Mouse (Mus musculus): ENCODE measurements around the gene Gcnt2. TPM values are rescaled to one million over a fixed set of nuclear protein-coding genes. Genes with fewer than 3 reads are reported as not detected.

Gene Gcnt2
- polyA plus RNA-seq, 1 experiment from 2014 or later, result 5.1 TPM

GRCm38 (mm10) chr13:40909060-40909459, 49.5 kb downstream of the Gcnt2 start:
- 84% methylated on average over 8 of the region's 8 CpGs for WGBS
- no peak overlapping the region for H3K4me2 ChIP-seq (ENCODE audit: low read length)
- ATAC-seq, result no peak

GRCm38 (mm10) chr13:40910047-40910446, 50.5 kb downstream of the Gcnt2 start:
- no peak overlapping the region for H3K4me2 ChIP-seq (ENCODE audit: low read length)
- H3K36me3 ChIP-seq (ENCODE audit: control insufficient read depth, insufficient read depth), result no peaks in the 10 kb centered on the region
- no peaks in the 10 kb centered on the region for H3K9me3 ChIP-seq (ENCODE audit: control insufficient read depth, low read length)
- no peaks in the 10 kb centered on the region for H3K4me1 ChIP-seq (replicated peaks; ENCODE audit: control insufficient read depth, insufficient read depth, low read length)
- no peak overlapping the region for H3K27ac ChIP-seq (ENCODE audit: low read length)
- no peak overlapping the region for H3K9ac ChIP-seq (replicated peaks; ENCODE audit: low read depth, low read length)
- WGBS, result 92% methylated on average over 6 of the region's 6 CpGs
- no peak for ATAC-seq
- no peaks in the 10 kb centered on the region for H3K27me3 ChIP-seq (replicated peaks; ENCODE audit: control insufficient read depth, insufficient read depth, low read length)
- no peak overlapping the region for H3K4me3 ChIP-seq (replicated peaks; ENCODE audit: low read length)

More at GRCm38 (mm10) chr13:40909060-40909459, 49.5 kb downstream of the Gcnt2 start:
- H3K9ac ChIP-seq (replicated peaks; ENCODE audit: low read depth, low read length), result no peak overlapping the region
- H3K9me3 ChIP-seq (ENCODE audit: control insufficient read depth, low read length), result no peaks in the 10 kb centered on the region
- no peak overlapping the region for H3K4me3 ChIP-seq (replicated peaks; ENCODE audit: low read length)
- H3K27ac ChIP-seq (ENCODE audit: low read length), result no peak overlapping the region
- H3K4me1 ChIP-seq (replicated peaks; ENCODE audit: control insufficient read depth, insufficient read depth, low read length), result no peaks in the 10 kb centered on the region
- no peaks in the 10 kb centered on the region for H3K36me3 ChIP-seq (ENCODE audit: control insufficient read depth, insufficient read depth)
- H3K27me3 ChIP-seq (replicated peaks; ENCODE audit: control insufficient read depth, insufficient read depth, low read length), result no peaks in the 10 kb centered on the region

DNA sequence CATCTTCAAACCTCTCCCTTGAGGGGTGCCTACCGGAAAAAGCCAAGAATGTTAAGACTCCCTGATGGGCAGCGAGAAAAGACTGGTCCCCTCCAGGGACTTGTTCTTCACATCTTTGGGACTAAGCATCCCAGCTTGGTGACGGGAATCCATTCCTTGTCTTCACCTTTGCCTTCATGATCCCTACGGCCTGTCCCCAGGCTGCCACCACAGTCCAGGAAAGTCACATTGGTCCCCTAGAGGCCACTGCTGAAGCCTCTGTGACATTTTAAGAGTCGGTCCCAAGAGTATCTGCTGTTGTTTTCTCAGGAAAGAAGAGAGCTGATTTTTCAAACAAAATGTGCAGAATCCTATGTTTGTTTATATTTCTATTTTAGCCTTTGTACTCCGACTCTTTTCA, 52.4 kb downstream of the Gcnt2 start:
- peaks cover 7% of the 10 kb centered on the region for H3K4me1 ChIP-seq (replicated peaks; ENCODE audit: control insufficient read depth, insufficient read depth, low read length)
- no peak overlapping the region for H3K4me3 ChIP-seq (replicated peaks; ENCODE audit: low read length)
- no peak overlapping the region for H3K27ac ChIP-seq (ENCODE audit: low read length)
- no peak for ATAC-seq
- H3K9ac ChIP-seq (replicated peaks; ENCODE audit: low read depth, low read length), result no peak overlapping the region
- 92% methylated on average over 6 of the region's 6 CpGs for WGBS
- H3K9me3 ChIP-seq (ENCODE audit: control insufficient read depth, low read length), result no peaks in the 10 kb centered on the region
- H3K27me3 ChIP-seq (replicated peaks; ENCODE audit: control insufficient read depth, insufficient read depth, low read length), result no peaks in the 10 kb centered on the region
- H3K4me2 ChIP-seq (ENCODE audit: low read length), result no peak overlapping the region
- H3K36me3 ChIP-seq (ENCODE audit: control insufficient read depth, insufficient read depth), result no peaks in the 10 kb centered on the region

DNA sequence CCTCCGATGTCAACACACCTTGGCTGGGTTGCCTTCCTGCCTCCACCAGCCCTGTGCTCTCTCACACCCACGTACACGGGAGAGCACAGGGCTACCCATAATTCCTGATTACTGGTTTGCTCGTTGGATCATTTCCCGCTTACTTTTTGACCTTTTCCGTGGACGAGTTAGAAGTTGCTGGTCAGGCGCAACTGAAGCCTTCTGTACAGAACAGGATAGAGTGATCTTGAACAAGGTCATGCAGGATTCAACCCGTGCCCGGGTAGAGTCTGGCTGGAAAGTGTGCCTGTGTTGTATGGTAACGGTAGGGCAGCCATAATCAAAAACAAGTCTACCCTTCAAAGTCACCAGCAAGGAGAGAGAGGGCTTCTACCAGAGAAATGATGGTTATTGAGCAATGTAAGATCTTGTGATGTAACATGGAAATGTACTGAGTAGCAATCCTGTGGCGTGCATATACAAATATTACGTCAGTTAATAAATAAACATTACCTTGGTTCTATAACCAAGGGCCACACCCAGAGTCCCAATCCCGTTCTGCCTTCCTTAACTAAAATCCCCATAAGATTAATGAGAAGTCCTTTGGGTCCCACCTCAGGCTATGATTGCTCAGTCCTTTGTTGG, 54.0 kb downstream of the Gcnt2 start:
- Histone ChIP-seq H3K4me3 (replicated peaks; ENCODE audit: low read length) (no peak overlapping the region), H3K9ac (replicated peaks; ENCODE audit: low read depth, low read length) (no peak overlapping the region), H3K9me3 (ENCODE audit: control insufficient read depth, low read length) (no peaks in the 10 kb centered on the region), H3K4me2 (ENCODE audit: low read length) (no peak overlapping the region), H3K27ac (ENCODE audit: low read length) (no peak overlapping the region), H3K27me3 (replicated peaks; ENCODE audit: control insufficient read depth, insufficient read depth, low read length) (no peaks in the 10 kb centered on the region), H3K36me3 (ENCODE audit: control insufficient read depth, insufficient read depth) (no peaks in the 10 kb centered on the region), H3K4me1 (replicated peaks; ENCODE audit: control insufficient read depth, insufficient read depth, low read length) (peaks cover 17% of the 10 kb centered on the region)
- WGBS, result 92% methylated on average over 14 of the region's 14 CpGs
- no peak for ATAC-seq

DNA sequence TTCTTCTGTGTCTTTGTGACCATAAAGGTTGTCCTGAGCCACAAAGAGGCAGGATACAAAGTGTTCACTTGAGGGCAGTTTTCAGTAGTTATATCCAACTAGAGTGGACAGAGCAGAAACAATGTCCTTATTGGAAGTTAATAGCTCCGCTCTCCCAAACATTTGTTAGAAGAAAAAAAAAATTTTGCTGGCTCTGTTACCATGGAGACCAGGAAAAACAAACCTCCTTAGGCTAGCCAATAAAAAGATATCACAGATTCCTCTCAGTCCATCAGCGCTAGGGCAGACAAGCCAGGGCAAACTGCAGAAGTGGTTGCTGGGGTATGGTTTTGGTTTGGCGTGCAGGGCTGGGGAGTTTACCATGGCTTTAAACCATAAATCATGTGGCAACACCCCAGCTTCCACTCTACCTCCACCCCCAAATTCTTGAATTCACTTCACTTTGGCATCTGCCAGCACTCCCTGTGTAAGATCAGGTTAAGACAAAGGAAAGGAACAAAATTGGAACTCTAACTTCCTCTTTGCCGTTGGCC, 54.6 kb downstream of the Gcnt2 start:
- no peaks in the 10 kb centered on the region for H3K9me3 ChIP-seq (ENCODE audit: control insufficient read depth, low read length)
- WGBS, result 82% methylated on average over 4 of the region's 4 CpGs
- H3K9ac ChIP-seq (replicated peaks; ENCODE audit: low read depth, low read length), result no peak overlapping the region
- H3K4me2 ChIP-seq (ENCODE audit: low read length), result no peak overlapping the region
- H3K4me3 ChIP-seq (replicated peaks; ENCODE audit: low read length), result no peak overlapping the region
- ATAC-seq, result no peak
- no peak overlapping the region for H3K27ac ChIP-seq (ENCODE audit: low read length)
- peaks cover 17% of the 10 kb centered on the region for H3K4me1 ChIP-seq (replicated peaks; ENCODE audit: control insufficient read depth, insufficient read depth, low read length)
- no peaks in the 10 kb centered on the region for H3K36me3 ChIP-seq (ENCODE audit: control insufficient read depth, insufficient read depth)
- no peaks in the 10 kb centered on the region for H3K27me3 ChIP-seq (replicated peaks; ENCODE audit: control insufficient read depth, insufficient read depth, low read length)

- WGBS, result 7% methylated on average over 21 of the region's 21 CpGs
- ATAC-seq, result no peak
- H3K9me3 ChIP-seq (ENCODE audit: control insufficient read depth, low read length), result no peaks in the 10 kb centered on the region
Observed at GRCm38 (mm10) chr13:40916321-40917160, 57.0 kb downstream of the Gcnt2 start.

DNA sequence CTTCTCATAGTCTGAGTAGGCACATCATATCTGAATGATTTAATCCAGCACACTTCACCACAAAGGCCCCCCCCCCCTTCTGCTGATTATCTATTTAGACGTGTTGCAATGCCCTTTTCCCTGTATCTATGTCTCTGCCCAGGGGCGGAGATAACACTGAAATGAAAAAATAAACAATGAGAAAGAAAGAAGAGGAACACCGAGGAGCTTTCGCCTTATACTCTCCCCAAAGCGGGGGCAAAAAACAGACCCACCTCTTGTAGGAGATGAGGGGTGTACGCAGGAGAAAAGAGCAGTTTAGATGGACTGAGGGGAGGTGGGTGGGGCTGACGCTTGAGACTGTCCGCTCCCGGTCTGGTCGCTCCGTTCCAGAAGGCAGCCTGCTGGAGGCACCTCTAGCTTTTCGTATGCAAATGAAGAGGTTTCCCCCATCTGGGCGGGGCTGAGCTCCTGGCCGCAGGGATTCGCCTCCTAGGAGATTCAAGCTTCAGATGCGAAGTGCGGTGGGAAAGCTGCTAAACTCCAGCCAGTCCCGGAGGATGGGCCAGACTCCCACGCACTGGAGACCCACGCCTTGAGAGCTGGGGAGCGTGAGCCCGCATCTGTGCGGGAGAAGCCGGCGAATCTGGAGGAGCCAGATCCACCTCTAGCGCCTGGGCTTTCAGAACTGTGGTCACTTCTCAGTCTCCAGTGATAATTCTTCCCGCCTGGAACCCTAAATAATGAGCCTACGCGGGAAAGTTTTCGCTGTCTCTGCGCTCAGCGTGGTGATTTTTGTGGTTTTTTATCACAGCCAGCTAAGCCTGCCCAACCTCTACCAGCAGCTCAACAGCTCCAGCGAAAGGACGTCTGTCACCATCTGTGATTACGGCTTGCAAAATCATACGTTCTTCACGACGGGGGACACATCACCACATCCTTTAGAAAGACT, 57.9 kb downstream of the Gcnt2 start:
- Histone ChIP-seq H3K9ac (replicated peaks; ENCODE audit: low read depth, low read length) (peak overlapping the region; percentile 60), H3K4me3 (replicated peaks; ENCODE audit: low read length) (peak overlapping the region; percentile 53), H3K4me2 (ENCODE audit: low read length) (peak overlapping the region; percentile 92), H3K9me3 (ENCODE audit: control insufficient read depth, low read length) (no peaks in the 10 kb centered on the region), H3K27ac (ENCODE audit: low read length) (no peak overlapping the region), H3K27me3 (replicated peaks; ENCODE audit: control insufficient read depth, insufficient read depth, low read length) (no peaks in the 10 kb centered on the region), H3K36me3 (ENCODE audit: control insufficient read depth, insufficient read depth) (no peaks in the 10 kb centered on the region), H3K4me1 (replicated peaks; ENCODE audit: control insufficient read depth, insufficient read depth, low read length) (peaks cover 17% of the 10 kb centered on the region)
- ATAC-seq, result peak; percentile 79
- under 1% methylated on average over 38 of the region's 38 CpGs for WGBS

More at GRCm38 (mm10) chr13:40916321-40917160, 57.0 kb downstream of the Gcnt2 start:
- H3K27me3 ChIP-seq (replicated peaks; ENCODE audit: control insufficient read depth, insufficient read depth, low read length), result no peaks in the 10 kb centered on the region
- no peaks in the 10 kb centered on the region for H3K36me3 ChIP-seq (ENCODE audit: control insufficient read depth, insufficient read depth)
- H3K27ac ChIP-seq (ENCODE audit: low read length), result no peak overlapping the region
- peak overlapping the region; percentile 92 for H3K4me2 ChIP-seq (ENCODE audit: low read length)
- peaks cover 17% of the 10 kb centered on the region for H3K4me1 ChIP-seq (replicated peaks; ENCODE audit: control insufficient read depth, insufficient read depth, low read length)
- H3K9ac ChIP-seq (replicated peaks; ENCODE audit: low read depth, low read length), result peak overlapping the region; percentile 60; the same call in 1 of the 2 replicates
- H3K4me3 ChIP-seq (replicated peaks; ENCODE audit: low read length), result peak overlapping the region; percentile 53

GRCm38 (mm10) chr13:40921326-40922059, 61.9 kb downstream of the Gcnt2 start:
- ATAC-seq, result no peak
- H3K4me1 ChIP-seq (replicated peaks; ENCODE audit: control insufficient read depth, insufficient read depth, low read length), result peaks cover 14% of the 10 kb centered on the region
- H3K27ac ChIP-seq (ENCODE audit: low read length), result no peak overlapping the region
- H3K36me3 ChIP-seq (ENCODE audit: control insufficient read depth, insufficient read depth), result no peaks in the 10 kb centered on the region
- H3K4me3 ChIP-seq (replicated peaks; ENCODE audit: low read length), result no peak overlapping the region
- no peak overlapping the region for H3K9ac ChIP-seq (replicated peaks; ENCODE audit: low read depth, low read length)
- H3K9me3 ChIP-seq (ENCODE audit: control insufficient read depth, low read length), result no peaks in the 10 kb centered on the region
- no peaks in the 10 kb centered on the region for H3K27me3 ChIP-seq (replicated peaks; ENCODE audit: control insufficient read depth, insufficient read depth, low read length)
- no peak overlapping the region for H3K4me2 ChIP-seq (ENCODE audit: low read length)
- 78% methylated on average over 8 of the region's 8 CpGs for WGBS

Data from forebrain, embryonic 16.5 days (tissue).